Mouse (Mus musculus) liver, postnatal 0 days (tissue): ENCODE measurements around the gene Cux1. TPM values are rescaled to one million over a fixed set of nuclear protein-coding genes. Genes with fewer than 3 reads are reported as not detected.

Experiments
- ATAC-seq: fragments of 200-750 bp; cut with Nextera tagmentation; 2 replicates; pipeline ENCODE4 v1.8.0; 2017; ENCODE audit warnings: mild to moderate bottlenecking, moderate library complexity
- DNase-seq: peaks from one replicate; pipeline ENCODE4 v3.0.0-alpha.2; 2016
- H3K27ac ChIP-seq: fragments of 300-500 bp; sonication (generic); 2 replicates; pipeline ENCODE4 v1.5.1; 2014; ENCODE audit warnings: antibody characterized with exemption, moderate library complexity, mild to moderate bottlenecking, low read depth
- H3K27me3 ChIP-seq: fragments of 300-500 bp; sonication (generic); 2 replicates; pipeline ENCODE4 v1.6.1; 2014; ENCODE audit warnings: low read length, control low read depth, mixed read lengths; ENCODE audit not compliant: insufficient read depth
- H3K36me3 ChIP-seq: fragments of 300-500 bp; sonication (generic); replicated peaks from 2 replicates; pipeline ENCODE4 v1.6.1; 2014; ENCODE audit warnings: mild to moderate bottlenecking, control low read depth, low read length, moderate library complexity, mixed read lengths; ENCODE audit not compliant: insufficient read depth
- H3K4me1 ChIP-seq: fragments of 300-500 bp; sonication (generic); 2 replicates; pipeline ENCODE4 v1.6.1; 2014; ENCODE audit warnings: antibody characterized with exemption, mild to moderate bottlenecking, control low read depth; ENCODE audit not compliant: insufficient read depth
- H3K4me2 ChIP-seq: fragments of 300-500 bp; sonication (generic); 2 replicates; pipeline ENCODE4 v1.6.1; 2014; ENCODE audit warnings: low read depth, mild to moderate bottlenecking, low read length, moderate library complexity, mixed read lengths
- H3K4me3 ChIP-seq: fragments of 300-500 bp; sonication (generic); 2 replicates; pipeline ENCODE4 v1.5.1; 2014; ENCODE audit warnings: low read depth, low read length
- H3K9ac ChIP-seq: fragments of 300-500 bp; sonication (generic); replicated peaks from 2 replicates; pipeline ENCODE4 v1.6.1; 2014; ENCODE audit warnings: mild to moderate bottlenecking, moderate library complexity
- H3K9me3 ChIP-seq: fragments of 300-500 bp; sonication (generic); 2 replicates; pipeline ENCODE4 v1.6.1; 2016; ENCODE audit warnings: mild to moderate bottlenecking, control low read depth, low read length, mixed read lengths
- CTCF ChIP-seq: sonication (generic); IDR thresholded peaks from 2 replicates; pipeline ENCODE4 v1.5.1; 2016; ENCODE audit warnings: antibody characterized with exemption, low read depth
- EP300 ChIP-seq: IDR thresholded peaks from 2 replicates; pipeline ENCODE4 v1.6.1; 2016; ENCODE audit warnings: antibody characterized with exemption, low read depth, mild to moderate bottlenecking
- WGBS: fragments of 180-500 bp; shearing (Covaris S2); extraction: QIAGEN DNeasy Blood & Tissue Kit; methylation state at CpG from one replicate; pipeline ENCODE4 v1.1.7; 2014; ENCODE audit not compliant: insufficient replicate concordance; 5-methylcytosine and 5-hydroxymethylcytosine counted together
- polyA plus RNA-seq: library from polyadenylated mRNA; unstranded; fragments of >200 nt; fragmentation: Nextera tagmentation; extraction: Ambion mirVana; gene quantifications from 2 replicates; pipeline ENCODE4 v1.2.1, GENCODE M21; 2015

Cux1 gene
- polyA plus RNA-seq, 1 experiment from 2014 or later, result 10.7 TPM

DNA sequence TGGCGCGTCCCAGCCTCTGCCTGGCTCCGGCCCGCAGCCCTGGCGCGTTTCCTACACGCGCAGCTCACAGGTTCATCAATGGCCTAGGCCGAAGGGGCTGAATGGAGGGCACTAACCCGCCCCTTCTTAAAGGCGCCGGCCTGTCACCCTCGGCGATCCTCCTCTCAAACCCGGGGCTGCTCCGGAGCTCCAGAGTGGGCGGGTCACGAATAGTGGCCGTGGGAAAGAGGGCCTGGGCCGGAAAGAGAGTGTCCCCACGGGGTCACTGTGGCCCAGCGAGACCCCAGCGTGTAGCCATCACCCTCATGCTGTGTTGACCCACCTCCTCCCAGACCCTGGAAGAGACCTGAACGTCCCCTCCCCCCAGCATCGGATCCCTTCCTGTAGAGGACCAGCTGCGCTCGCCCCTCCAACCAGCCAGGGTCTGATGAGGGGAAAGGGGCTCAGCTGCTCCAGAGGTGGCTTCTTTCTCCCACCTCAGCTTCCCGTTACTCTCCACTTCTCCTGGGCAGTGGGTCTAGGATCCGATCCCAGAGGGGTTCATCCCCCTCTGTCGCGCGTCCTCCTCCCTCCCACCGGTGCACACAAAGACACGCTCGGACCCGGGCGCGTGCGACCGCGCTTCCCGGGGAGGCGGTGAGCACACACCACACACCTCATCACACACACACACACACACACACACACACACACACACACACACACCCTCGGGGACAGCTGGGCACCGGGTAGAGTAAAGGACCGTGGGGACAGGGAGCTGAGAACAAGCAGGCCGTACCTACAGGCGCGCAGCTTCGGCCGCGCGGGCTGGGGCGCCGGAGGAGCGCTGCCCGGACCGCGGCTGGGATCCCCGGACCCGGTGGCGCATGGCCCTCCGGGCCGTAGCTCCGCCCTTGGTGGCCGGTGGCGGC is 323.2 kb downstream of the Cux1 start:
- Histone ChIP-seq H3K27ac (peak overlapping the region; percentile 55; the same call in 1 of the 2 replicates), H3K27me3 (no peaks in the 10 kb centered on the region), H3K9ac (peak overlapping the region; percentile 73), H3K9me3 (no peaks in the 10 kb centered on the region), H3K4me1 (peaks cover 28% of the 10 kb centered on the region), H3K36me3 (no peaks in the 10 kb centered on the region), H3K4me2 (peak overlapping the region; percentile 93), H3K4me3 (peak overlapping the region; percentile 71)
- 1% methylated on average over 51 of the region's 67 CpGs for WGBS
- TF ChIP-seq EP300, result no peak
- TF ChIP-seq CTCF, result no peak
- ATAC-seq, result peak; percentile 71
- peak; percentile 29 for DNase-seq

DNA sequence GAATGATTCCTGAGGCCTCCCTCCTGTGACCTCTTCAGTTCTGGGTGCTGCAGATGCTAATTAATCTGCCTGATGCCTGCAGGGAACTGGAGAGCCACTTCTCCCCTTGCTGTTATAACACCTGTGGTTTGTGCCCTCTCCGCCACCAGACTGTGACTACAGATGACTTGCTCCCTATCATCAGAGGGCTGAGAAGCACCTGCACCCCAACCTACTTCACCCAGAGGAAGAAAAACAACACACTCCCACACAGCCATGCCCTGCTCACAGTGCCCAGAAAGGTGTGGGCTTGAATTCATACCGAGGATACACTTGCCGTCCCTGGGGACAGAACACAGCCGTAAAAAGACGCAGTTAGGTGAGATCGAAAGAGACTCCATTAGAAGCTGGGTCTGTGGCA is 326.1 kb downstream of the Cux1 start:
- Histone ChIP-seq H3K9ac (no peak overlapping the region), H3K4me3 (no peak overlapping the region), H3K9me3 (no peaks in the 10 kb centered on the region), H3K36me3 (no peaks in the 10 kb centered on the region), H3K27me3 (0 out of 2 replicates have a peak, but pooled peaks cover 3% of the 10 kb centered on the region), H3K4me2 (no peak overlapping the region), H3K27ac (no peak overlapping the region), H3K4me1 (peaks cover 29% of the 10 kb centered on the region)
- ATAC-seq (no peak), DNase-seq (no peak)
- 77% methylated on average over 6 of the region's 6 CpGs for WGBS
- TF ChIP-seq EP300 (no peak), CTCF (no peak)

DNA sequence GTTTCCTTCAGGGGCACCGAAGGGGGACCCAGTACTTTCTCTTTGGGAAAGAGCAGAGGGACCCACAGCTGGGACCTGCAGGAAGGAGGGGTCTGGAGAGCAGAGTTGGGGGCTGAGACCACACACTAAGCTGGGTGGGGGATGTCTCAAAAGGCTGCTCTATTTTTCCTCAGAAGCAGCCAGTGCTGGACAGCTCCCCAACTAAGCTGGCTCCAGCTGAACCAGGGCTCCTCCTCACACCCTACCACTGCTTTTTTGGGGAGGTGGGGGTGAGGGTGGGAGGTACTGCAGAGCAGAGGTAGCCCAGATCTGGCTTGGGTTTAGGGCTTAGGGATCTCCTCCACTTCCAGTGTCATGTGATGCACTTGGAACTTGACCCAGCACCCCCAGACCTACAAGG is 326.9 kb downstream of the Cux1 start:
- Histone ChIP-seq H3K4me2 (no peak overlapping the region), H3K4me1 (peaks cover 21% of the 10 kb centered on the region), H3K27me3 (0 out of 2 replicates have a peak, but pooled peaks cover 3% of the 10 kb centered on the region), H3K27ac (no peak overlapping the region), H3K9ac (no peak overlapping the region), H3K9me3 (no peaks in the 10 kb centered on the region), H3K36me3 (no peaks in the 10 kb centered on the region), H3K4me3 (no peak overlapping the region)
- DNase-seq (no peak), ATAC-seq (no peak)
- WGBS, result 76% methylated on average over 1 of the region's 1 CpGs
- TF ChIP-seq CTCF (no peak), EP300 (no peak)

DNA sequence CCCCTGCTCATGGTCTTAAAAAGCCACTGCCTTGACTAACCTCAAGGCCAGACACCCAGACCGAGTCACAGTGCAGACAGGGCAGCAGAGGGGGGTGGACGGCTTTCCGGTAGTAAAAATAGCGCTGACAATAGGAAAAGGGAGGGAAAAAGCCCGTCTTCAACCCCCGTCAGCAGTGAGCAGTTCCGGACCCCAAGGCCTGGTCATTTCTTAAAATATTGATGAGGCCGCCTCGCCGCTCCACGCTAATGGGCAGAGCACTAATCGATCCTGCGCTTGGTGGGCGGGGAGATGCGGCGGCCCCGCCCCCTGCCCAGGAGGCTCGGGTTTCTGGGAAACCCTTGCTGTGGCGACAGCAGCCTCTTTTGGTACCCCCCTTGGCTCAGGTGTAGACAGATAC is 329.7 kb downstream of the Cux1 start:
- H3K4me2 ChIP-seq, result peak overlapping the region; percentile 64
- no peak for TF ChIP-seq EP300
- no peak for TF ChIP-seq CTCF
- no peaks in the 10 kb centered on the region for H3K9me3 ChIP-seq
- H3K4me1 ChIP-seq, result peaks cover 10% of the 10 kb centered on the region
- no peak overlapping the region for H3K27ac ChIP-seq
- no peaks in the 10 kb centered on the region for H3K36me3 ChIP-seq
- DNase-seq (peak; percentile 39), ATAC-seq (peak; percentile 27; the same call in 1 of the 2 replicates)
- H3K9ac ChIP-seq, result no peak overlapping the region
- H3K4me3 ChIP-seq, result peak overlapping the region; percentile 27; the same call in 1 of the 2 replicates
- 6% methylated on average over 19 of the region's 19 CpGs for WGBS
- 0 out of 2 replicates have a peak, but pooled peaks cover 3% of the 10 kb centered on the region for H3K27me3 ChIP-seq

DNA sequence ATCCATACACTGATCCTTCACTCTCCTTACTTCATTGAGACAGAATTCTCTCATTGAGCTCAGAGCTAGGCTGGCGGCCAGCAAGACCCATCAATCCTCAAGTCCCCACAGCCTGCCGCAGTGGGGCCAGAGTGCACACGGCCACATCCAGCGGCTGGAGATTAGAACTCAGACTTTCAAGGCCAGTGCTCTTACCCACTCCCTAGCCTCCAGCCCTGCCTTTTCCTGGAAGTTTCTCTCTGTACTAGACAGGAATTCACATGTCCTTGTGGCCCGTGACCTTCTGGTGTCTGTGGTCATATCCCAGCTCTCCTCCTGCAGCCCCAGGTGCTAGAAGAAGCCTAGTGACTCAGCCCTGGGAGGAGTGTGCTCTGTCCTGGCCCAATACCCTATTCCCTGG is 330.7 kb downstream of the Cux1 start:
- DNase-seq (no peak), ATAC-seq (peak; percentile 23; the same call in 1 of the 2 replicates)
- H3K4me1 ChIP-seq, result peaks cover 10% of the 10 kb centered on the region
- H3K36me3 ChIP-seq, result no peaks in the 10 kb centered on the region
- 0 out of 2 replicates have a peak, but pooled peaks cover 3% of the 10 kb centered on the region for H3K27me3 ChIP-seq
- H3K4me2 ChIP-seq, result no peak overlapping the region
- no peak overlapping the region for H3K4me3 ChIP-seq
- no peaks in the 10 kb centered on the region for H3K9me3 ChIP-seq
- WGBS, result 62% methylated on average over 5 of the region's 5 CpGs
- H3K27ac ChIP-seq, result no peak overlapping the region
- TF ChIP-seq CTCF, result no peak
- no peak for TF ChIP-seq EP300
- H3K9ac ChIP-seq, result no peak overlapping the region

DNA sequence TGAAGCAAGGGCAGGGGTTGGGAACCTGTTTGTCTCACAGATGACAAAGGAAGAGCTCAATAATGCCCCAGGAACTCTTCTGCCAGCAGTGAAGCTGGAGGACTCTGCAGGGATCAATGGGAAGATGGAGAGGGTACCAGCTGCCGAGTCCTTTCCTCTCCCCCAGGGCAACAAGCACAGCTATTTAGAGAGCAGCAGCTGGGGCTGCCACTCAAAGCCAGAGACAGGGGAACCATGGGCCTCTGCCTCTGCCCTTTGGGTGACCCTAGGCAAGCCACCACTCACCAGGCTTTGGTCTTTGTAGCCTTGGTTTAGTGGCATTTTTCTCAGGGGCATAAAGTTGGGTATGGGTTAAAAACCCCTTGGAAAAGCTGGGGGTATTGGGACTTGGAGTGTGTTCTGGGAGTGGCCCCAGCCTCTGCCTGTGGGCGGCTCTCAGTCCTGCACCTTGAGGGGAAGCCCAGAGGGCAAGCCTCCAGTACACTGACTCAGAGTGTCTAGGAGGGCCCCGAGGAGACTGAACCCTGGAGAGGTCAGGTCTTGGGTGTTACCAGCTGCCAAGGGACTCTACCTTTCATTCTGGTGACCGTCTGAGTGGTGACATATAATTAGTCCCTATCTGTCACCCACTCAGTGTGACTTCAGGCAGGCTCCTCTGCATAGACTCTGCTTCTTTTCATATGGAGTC is 336.8 kb downstream of the Cux1 start:
- no peak overlapping the region for H3K4me3 ChIP-seq
- ATAC-seq (no peak), DNase-seq (no peak)
- no peaks in the 10 kb centered on the region for H3K4me1 ChIP-seq
- TF ChIP-seq CTCF (no peak), EP300 (no peak)
- H3K9me3 ChIP-seq, result no peaks in the 10 kb centered on the region
- 58% methylated on average over 4 of the region's 4 CpGs for WGBS
- no peaks in the 10 kb centered on the region for H3K36me3 ChIP-seq
- no peak overlapping the region for H3K4me2 ChIP-seq
- H3K9ac ChIP-seq, result no peak overlapping the region
- H3K27me3 ChIP-seq, result no peaks in the 10 kb centered on the region
- no peak overlapping the region for H3K27ac ChIP-seq
